Mouse (Mus musculus) CH12.LX (cell line): Measurements from ENCODE around the gene Abat. TPM values are rescaled to one million over a fixed set of nuclear protein-coding genes. Genes with fewer than 3 reads are reported as not detected.

Source experiments
- DNase-seq: peaks from one replicate; pipeline ENCODE4 v3.0.0-alpha.2; 2013; ENCODE audit errors: extremely low read depth
- H3K27ac ChIP-seq: 2 replicates; pipeline ENCODE4 v1.5.1; 2012; ENCODE audit warnings: low read depth, mild to moderate bottlenecking, control low read depth, moderate library complexity; ENCODE audit not compliant: insufficient read depth
- H3K27me3 ChIP-seq: replicated peaks from 2 replicates; pipeline ENCODE3; 2012; ENCODE audit warnings: inconsistent platforms
- H3K36me3 ChIP-seq, 2 experiments: replicated peaks in 1 of 2; 2 replicates each; pipeline versions ENCODE3 to v1.6.1; 2012; ENCODE audit warnings: inconsistent platforms in 1 of 2, low read length in 1 of 2, mild to moderate bottlenecking in 1 of 2, mixed read lengths in 1 of 2, moderate library complexity in 1 of 2; ENCODE audit not compliant: control insufficient read depth in 1 of 2, insufficient read depth in 1 of 2
- H3K4me1 ChIP-seq, 2 experiments: 2 replicates each; pipeline ENCODE4 v1.6.1; 2012; ENCODE audit warnings: inconsistent platforms in 1 of 2, moderate library complexity in 1 of 2; ENCODE audit not compliant: insufficient read depth in 2 of 2, control insufficient read depth in 1 of 2
- H3K4me2 ChIP-seq: 2 replicates; pipeline ENCODE4 v1.6.1; 2012; ENCODE audit warnings: low read depth, mild to moderate bottlenecking, control low read depth; ENCODE audit not compliant: poor library complexity, insufficient read depth, severe bottlenecking
- H3K4me3 ChIP-seq, 3 experiments: fragments of 150-350 bp in 1 of 3; sonication (generic) in 1 of 3; replicated peaks in 1 of 3; 2 replicates each; pipeline versions ENCODE3 to v1.5.1; 2011 to 2012; ENCODE audit warnings: low read depth in 2 of 3, low read length in 2 of 3, mild to moderate bottlenecking in 2 of 3, moderate library complexity in 2 of 3, control low read depth in 1 of 3, improper control_type of control experiment in 1 of 3, inconsistent platforms in 1 of 3, mixed read lengths in 1 of 3; ENCODE audit not compliant: poor library complexity in 1 of 3
- H3K79me2 ChIP-seq: replicated peaks from 2 replicates; pipeline ENCODE4 v1.6.1; 2012; ENCODE audit warnings: mild to moderate bottlenecking, moderate library complexity; ENCODE audit not compliant: control insufficient read depth, poor library complexity, insufficient read depth, severe bottlenecking; ENCODE audit errors: extremely low read depth
- H3K9ac ChIP-seq: 2 replicates; pipeline ENCODE4 v1.6.1; 2012; ENCODE audit warnings: low read depth, mild to moderate bottlenecking, control low read depth, moderate library complexity; ENCODE audit not compliant: insufficient read depth
- H3K9me3 ChIP-seq: replicated peaks from 2 replicates; pipeline ENCODE3; 2012; ENCODE audit warnings: low read length, inconsistent platforms, mixed read lengths
- BHLHE40 ChIP-seq: IDR thresholded peaks from 2 replicates; pipeline ENCODE4 v1.6.1; 2011; ENCODE audit warnings: mild to moderate bottlenecking, low read depth, low read length, improper control_type of control experiment
- CHD2 ChIP-seq: IDR thresholded peaks from 2 replicates; pipeline ENCODE4 v1.6.1; 2011; ENCODE audit warnings: low read length, improper control_type of control experiment
- ELF1 ChIP-seq: IDR thresholded peaks from 2 replicates; pipeline ENCODE4 v1.6.1; 2014; ENCODE audit warnings: low read depth, mild to moderate bottlenecking, inconsistent platforms, low read length, improper control_type of control experiment
- EP300 ChIP-seq: IDR thresholded peaks from 2 replicates; pipeline ENCODE4 v1.6.1; 2011; ENCODE audit warnings: low read length, improper control_type of control experiment
- GABPA ChIP-seq: IDR thresholded peaks from 2 replicates; pipeline ENCODE4 v1.6.1; 2012; ENCODE audit warnings: low read depth, low read length, improper control_type of control experiment, inconsistent platforms; ENCODE audit not compliant: insufficient replicate concordance
- HCFC1 ChIP-seq: IDR thresholded peaks from 2 replicates; pipeline ENCODE4 v1.6.1; 2012; ENCODE audit warnings: low read depth, mild to moderate bottlenecking, inconsistent platforms, low read length, improper control_type of control experiment
- JUN ChIP-seq: IDR thresholded peaks from 2 replicates; pipeline ENCODE4 v1.6.1; 2011; ENCODE audit warnings: low read depth, mild to moderate bottlenecking, low read length, improper control_type of control experiment, moderate library complexity; ENCODE audit not compliant: insufficient read depth
- JUND ChIP-seq: conservative IDR thresholded peaks from 2 replicates; pipeline ENCODE4 v1.6.1; 2011; ENCODE audit warnings: low read depth, low read length, improper control_type of control experiment
- KAT2A ChIP-seq: IDR thresholded peaks from 2 replicates; pipeline ENCODE4 v1.6.1; 2012; ENCODE audit warnings: low read length, improper control_type of control experiment, inconsistent platforms; ENCODE audit not compliant: insufficient replicate concordance
- MAFK ChIP-seq: IDR thresholded peaks from 2 replicates; pipeline ENCODE4 v1.6.1; 2011; ENCODE audit warnings: low read length, improper control_type of control experiment; ENCODE audit not compliant: insufficient replicate concordance
- MEF2A ChIP-seq: IDR thresholded peaks from 2 replicates; pipeline ENCODE4 v1.6.1; 2014; ENCODE audit warnings: low read depth, mild to moderate bottlenecking, inconsistent platforms, low read length, improper control_type of control experiment, borderline replicate concordance
- NELFE ChIP-seq: IDR thresholded peaks from 2 replicates; pipeline ENCODE4 v1.6.1; 2011; ENCODE audit warnings: low read depth, low read length, improper control_type of control experiment
- NRF1 ChIP-seq: IDR thresholded peaks from 2 replicates; pipeline ENCODE4 v1.6.1; 2014; ENCODE audit warnings: low read depth, mild to moderate bottlenecking, inconsistent platforms, low read length, improper control_type of control experiment, moderate library complexity
- PAX5 ChIP-seq: IDR thresholded peaks from 2 replicates; pipeline ENCODE4 v1.6.1; 2012; ENCODE audit warnings: low read length, inconsistent platforms, mixed read lengths
- POLR2A ChIP-seq: IDR thresholded peaks from 2 replicates; pipeline ENCODE4 v1.6.1; 2011; ENCODE audit warnings: low read depth, mild to moderate bottlenecking, improper control_type of control experiment, low read length
- RAD21 ChIP-seq: IDR thresholded peaks from 2 replicates; pipeline ENCODE4 v1.6.1; 2011; ENCODE audit warnings: low read depth, mild to moderate bottlenecking, low read length, improper control_type of control experiment, moderate library complexity
- RCOR1 ChIP-seq: conservative IDR thresholded peaks from 2 replicates; pipeline ENCODE4 v1.6.1; 2012; ENCODE audit warnings: low read depth, mild to moderate bottlenecking, inconsistent platforms, low read length, improper control_type of control experiment
- SMC3 ChIP-seq: IDR thresholded peaks from 2 replicates; pipeline ENCODE4 v1.6.1; 2011; ENCODE audit warnings: low read depth, low read length, improper control_type of control experiment
- TBP ChIP-seq: conservative IDR thresholded peaks from 2 replicates; pipeline ENCODE4 v1.6.1; 2011; ENCODE audit warnings: low read depth, low read length, improper control_type of control experiment
- TCF12 ChIP-seq: IDR thresholded peaks from 2 replicates; pipeline ENCODE4 v1.6.1; 2014; ENCODE audit warnings: low read depth, mild to moderate bottlenecking, inconsistent platforms, low read length, improper control_type of control experiment
- UBTF ChIP-seq: IDR thresholded peaks from 2 replicates; pipeline ENCODE4 v1.6.1; 2012; ENCODE audit warnings: low read depth, mild to moderate bottlenecking, inconsistent platforms, low read length, improper control_type of control experiment, moderate library complexity
- USF2 ChIP-seq: conservative IDR thresholded peaks from 2 replicates; pipeline ENCODE4 v1.6.1; 2011; ENCODE audit warnings: low read depth, low read length, improper control_type of control experiment
- ZKSCAN1 ChIP-seq: IDR thresholded peaks from 2 replicates; pipeline ENCODE4 v1.6.1; 2012; ENCODE audit warnings: low read depth, inconsistent platforms, low read length, improper control_type of control experiment, borderline replicate concordance
- ZMIZ1 ChIP-seq: IDR thresholded peaks from 2 replicates; pipeline ENCODE4 v1.6.1; 2012; ENCODE audit warnings: low read depth, mild to moderate bottlenecking, inconsistent platforms, low read length, improper control_type of control experiment
- ZNF384 ChIP-seq: IDR thresholded peaks from 2 replicates; pipeline ENCODE4 v1.6.1; 2012; ENCODE audit warnings: low read depth, low read length, improper control_type of control experiment, inconsistent platforms
- dilution Hi-C: fragments of 300-500 bp; cut with MboI; formaldehyde crosslinking; loops from 2 replicates; pipeline ENCODE4 v1.14.3; 2020; ENCODE audit warnings: low sequenced_read_pairs; ENCODE audit not compliant: extremely low pct_unique_long_range_greater_than_20kb, extremely low pct_ligation_motif_present
- in situ Hi-C: fragments of 300-500 bp; cut with MboI; formaldehyde crosslinking; loops from 3 replicates; pipeline ENCODE4 v1.14.3; 2019; ENCODE audit warnings: low sequenced_read_pairs, low pct_ligation_motif_present, low pct_unique_long_range_greater_than_20kb, mixed read lengths
- polyA plus RNA-seq: library from polyadenylated mRNA; unstranded; fragments of >175 nt; gene quantifications from 2 replicates; pipeline ENCODE4 v1.2.1, GENCODE M21; 2012; ENCODE audit warnings: low read depth; ENCODE audit not compliant: insufficient read length
- total RNA-seq, 2 experiments: library from RNA; depleted of rRNA; stranded (reverse); fragments of 300-350 nt in 1 of 2; fragments of >200 nt in 1 of 2; gene quantifications; 2 replicates each; pipeline ENCODE4 v1.2.3; 2012 to 2014

The Abat gene
- total and polyA plus RNA-seq, 3 experiments: 0.17 TPM; not detected in 2

DNA sequence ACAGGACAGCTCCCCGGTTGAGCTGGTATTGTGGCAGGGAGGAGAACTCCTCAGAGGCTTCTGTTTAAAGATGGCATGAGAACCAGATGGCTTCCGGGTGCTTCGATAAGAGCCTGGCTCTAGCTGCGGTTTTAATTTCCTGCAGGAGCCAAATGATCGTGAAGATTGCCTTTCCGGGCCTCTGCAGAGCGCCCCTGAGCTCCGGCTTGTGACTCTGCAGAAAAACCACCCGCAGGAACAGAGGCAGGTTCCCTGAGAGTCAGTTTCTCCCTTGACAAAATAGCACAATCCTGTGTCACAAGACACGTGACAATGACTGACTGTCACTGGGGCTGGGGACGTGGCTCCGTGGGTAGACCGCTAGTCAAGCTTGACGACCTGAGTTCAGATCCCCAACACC, 16.8 kb downstream of the Abat start:
- H3K4me3 ChIP-seq: no peak overlapping the region
- no peak overlapping the region for H3K27ac ChIP-seq

DNA sequence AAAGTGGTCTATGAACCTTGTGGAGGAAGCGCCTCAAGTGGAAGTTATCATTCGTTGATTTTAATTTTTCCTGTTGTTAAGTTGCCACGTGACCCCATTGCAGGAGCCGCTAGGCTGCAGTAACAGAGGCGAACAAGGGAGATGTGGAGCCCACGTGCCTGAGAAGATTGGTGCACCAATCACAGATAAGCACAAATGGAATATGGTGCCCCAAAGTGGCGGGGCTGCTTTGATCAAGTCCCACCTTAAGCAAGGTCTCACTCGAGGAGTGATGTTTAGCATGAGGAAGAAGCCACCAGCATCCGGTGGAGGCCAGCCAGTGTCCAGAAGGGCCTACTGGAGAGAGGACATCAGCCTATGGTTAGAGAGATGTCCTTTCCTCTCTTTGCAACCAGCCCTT, 19.2 kb downstream of the Abat start:
- in situ Hi-C loops (no loop called here), dilution Hi-C loops (no loop called here)
- H3K36me3 ChIP-seq: no peaks in the 10 kb centered on the region
- no peaks in the 10 kb centered on the region for H3K4me1 ChIP-seq
- no peak overlapping the region for H3K4me2 ChIP-seq
- no peak overlapping the region for H3K27ac ChIP-seq
- no peak overlapping the region for H3K9ac ChIP-seq
- no peak for DNase-seq
- peaks cover 76% of the 10 kb centered on the region for H3K27me3 ChIP-seq
- TF ChIP-seq TCF12 (no peak), POLR2A (no peak)
- H3K9me3 ChIP-seq: no peaks in the 10 kb centered on the region
- no peaks in the 10 kb centered on the region for H3K79me2 ChIP-seq
- no peak overlapping the region for H3K4me3 ChIP-seq

More for the DNA sequence above, 16.8 kb downstream of the Abat start:
- H3K9me3 ChIP-seq: no peaks in the 10 kb centered on the region
- peaks cover 73% of the 10 kb centered on the region for H3K27me3 ChIP-seq
- TF ChIP-seq EP300 (no peak), HCFC1 (no peak), ZNF384 (no peak), GABPA (no peak), NELFE (no peak), JUND (no peak), RAD21 (no peak)
- no peak for DNase-seq
- H3K4me1 ChIP-seq: no peaks in the 10 kb centered on the region
- H3K9ac ChIP-seq: no peak overlapping the region
- no peaks in the 10 kb centered on the region for H3K36me3 ChIP-seq
- dilution Hi-C loops: no loop called here
- H3K4me2 ChIP-seq: no peak overlapping the region
- H3K79me2 ChIP-seq: no peaks in the 10 kb centered on the region
- in situ Hi-C loops: no loop called here

DNA sequence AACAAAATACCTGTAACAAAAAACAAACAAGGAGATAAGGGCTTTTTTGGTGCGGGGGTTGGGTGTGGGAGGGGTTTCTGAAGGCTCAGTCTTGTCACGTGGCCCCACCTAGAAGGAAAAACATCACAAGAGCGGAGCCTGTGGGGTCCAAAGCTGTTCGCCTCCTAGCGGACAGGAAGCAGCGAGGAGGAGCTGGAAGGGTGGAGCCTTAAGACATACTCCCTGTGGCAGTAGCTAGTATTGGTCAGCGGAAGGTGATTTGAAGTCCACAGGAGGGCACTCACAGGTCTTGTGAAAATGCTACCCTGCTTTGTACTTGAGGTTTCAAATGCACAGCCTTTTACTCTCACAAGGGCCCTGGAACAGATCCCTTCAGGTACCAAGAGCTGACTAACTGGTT, 19.7 kb downstream of the Abat start:
- Histone ChIP-seq H3K4me3 (no peak overlapping the region), H3K9me3 (no peaks in the 10 kb centered on the region), H3K9ac (no peak overlapping the region)

More for the DNA sequence above, 19.7 kb downstream of the Abat start:
- in situ Hi-C loops: no loop called here
- dilution Hi-C loops: no loop called here
- Histone ChIP-seq H3K27ac (no peak overlapping the region), H3K4me1 (no peaks in the 10 kb centered on the region), H3K36me3 (no peaks in the 10 kb centered on the region), H3K79me2 (no peaks in the 10 kb centered on the region), H3K4me2 (no peak overlapping the region), H3K27me3 (peaks cover 75% of the 10 kb centered on the region)
- DNase-seq: no peak
- no peak for TF ChIP-seq ZNF384
- no peak for TF ChIP-seq NRF1
- no peak for TF ChIP-seq NELFE
- TF ChIP-seq ELF1: no peak
- TF ChIP-seq MAFK: no peak
- no peak for TF ChIP-seq RCOR1
- TF ChIP-seq BHLHE40: no peak
- no peak for TF ChIP-seq HCFC1
- TF ChIP-seq SMC3: no peak
- no peak for TF ChIP-seq MEF2A
- TF ChIP-seq KAT2A: no peak
- no peak for TF ChIP-seq ZMIZ1
- no peak for TF ChIP-seq ZKSCAN1
- TF ChIP-seq JUN: no peak
- no peak for TF ChIP-seq TBP
- TF ChIP-seq POLR2A: no peak
- TF ChIP-seq USF2: no peak
- TF ChIP-seq UBTF: no peak
- no peak for TF ChIP-seq CHD2
- no peak for TF ChIP-seq PAX5
